Mouse (Mus musculus) layer of hippocampus, postnatal 14 days (tissue): ENCODE results near the gene Prex1. TPM values are rescaled to one million over a fixed set of nuclear protein-coding genes. Genes with fewer than 3 reads are reported as not detected.

Source experiments
- DNase-seq, 2 experiments: peaks; one replicate each; pipeline ENCODE4 v3.0.0; 2021 to 2022; ENCODE audit warnings: low spot score in 2 of 2, mixed read lengths in 1 of 2
- total RNA-seq, 2 experiments: library from RNA; stranded (reverse); gene quantifications; 2 replicates each; pipeline ENCODE4 v1.2.3; 2021

Prex1 gene
- total RNA-seq, 2 experiments from 2014 or later: 88.0 to 89.3 TPM

DNA sequence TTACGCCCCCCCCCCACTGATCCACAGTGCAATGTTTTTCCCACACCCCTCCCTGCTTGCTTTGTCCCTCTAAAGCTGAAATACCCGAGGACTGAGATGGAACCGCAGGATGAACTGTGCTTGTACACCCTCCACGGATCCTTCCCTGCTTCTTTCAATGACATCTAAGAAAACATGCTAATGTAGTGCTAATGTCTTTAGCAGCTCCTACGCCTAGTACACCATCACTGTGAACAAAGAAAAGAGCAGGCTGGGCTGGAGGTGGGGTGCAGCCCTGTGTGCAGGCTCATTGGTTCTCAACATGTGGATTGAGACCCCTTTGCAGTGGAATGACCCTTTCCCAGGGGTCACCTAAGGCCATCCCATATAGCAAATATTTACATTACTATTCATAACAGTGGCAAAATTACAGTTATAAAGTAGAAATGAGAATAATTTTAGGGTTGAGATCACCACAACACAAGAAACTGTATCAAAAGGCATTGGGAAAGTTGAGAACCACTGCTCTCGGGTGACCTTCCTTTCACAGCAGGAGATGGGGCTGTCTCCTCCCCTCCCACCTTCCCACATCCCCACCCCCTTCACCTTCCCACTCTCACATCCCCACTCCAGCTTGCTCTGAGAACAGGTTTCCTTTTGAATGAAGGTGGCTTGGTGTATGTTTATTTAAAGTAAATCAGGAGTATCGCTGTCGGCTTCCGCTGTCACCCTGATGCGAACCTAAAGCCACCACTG lies 190.3 kb downstream of the Prex1 start:
- no peak for DNase-seq

DNA sequence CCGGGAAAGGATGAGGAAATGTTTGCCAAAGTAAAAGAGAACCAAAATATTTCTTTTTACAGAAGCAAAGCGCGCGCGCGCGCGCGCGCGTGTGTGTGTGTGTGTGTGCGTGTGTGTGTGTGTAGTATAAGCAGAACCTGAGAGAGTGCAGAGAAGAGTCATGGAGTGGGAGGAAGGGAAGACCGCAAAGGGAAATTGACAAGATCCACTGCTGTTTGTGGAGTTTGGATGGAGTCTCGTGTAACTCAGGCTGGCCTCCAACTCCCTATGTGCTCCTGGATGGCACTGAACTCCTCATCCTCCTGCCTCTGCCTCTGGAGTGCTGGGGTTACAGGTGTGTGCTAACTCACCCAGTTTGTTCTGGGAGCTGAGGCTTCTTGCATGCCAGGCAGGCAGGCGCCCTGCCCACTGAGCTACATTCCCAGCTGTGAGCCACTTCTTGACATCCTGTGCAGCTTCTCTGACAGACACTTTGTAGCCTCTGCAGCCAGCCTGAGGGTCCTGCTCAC lies 191.0 kb downstream of the Prex1 start:
- DNase-seq: no peak

DNA sequence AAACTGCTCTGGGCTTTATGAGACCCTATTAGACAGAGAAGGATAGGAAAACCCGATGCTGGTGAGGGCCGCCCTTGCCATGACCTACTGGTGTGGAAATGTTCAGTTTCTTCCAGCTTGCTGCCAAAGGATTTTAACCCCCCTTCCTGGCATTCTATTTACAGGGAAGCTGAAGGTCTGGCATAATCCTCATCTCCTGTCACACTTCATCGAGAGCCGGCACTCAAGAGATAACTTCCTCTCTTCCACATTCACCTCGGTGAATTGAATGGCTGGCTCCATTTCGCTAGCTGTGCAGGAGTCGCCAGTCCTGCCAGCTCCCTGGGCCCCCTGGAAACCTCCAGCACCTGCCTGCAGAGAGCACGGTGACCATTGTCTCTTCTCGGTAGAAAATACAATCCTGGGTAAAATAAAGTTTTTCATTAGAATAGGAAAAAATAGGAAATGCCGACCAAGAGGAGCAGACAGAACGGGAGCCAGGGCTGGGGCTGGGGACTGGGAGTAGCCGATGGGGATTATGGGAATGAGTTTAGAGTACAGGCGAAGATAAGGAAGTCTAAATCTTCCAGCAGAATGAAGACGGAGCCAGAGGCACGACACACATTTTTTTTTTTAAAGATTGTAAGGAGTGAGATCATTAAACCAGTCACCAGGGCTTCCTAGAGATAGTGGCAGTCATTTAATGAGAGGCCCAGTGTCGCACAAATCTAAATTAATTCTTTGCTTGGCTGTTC lies 191.6 kb downstream of the Prex1 start:
- DNase-seq: no peak

DNA sequence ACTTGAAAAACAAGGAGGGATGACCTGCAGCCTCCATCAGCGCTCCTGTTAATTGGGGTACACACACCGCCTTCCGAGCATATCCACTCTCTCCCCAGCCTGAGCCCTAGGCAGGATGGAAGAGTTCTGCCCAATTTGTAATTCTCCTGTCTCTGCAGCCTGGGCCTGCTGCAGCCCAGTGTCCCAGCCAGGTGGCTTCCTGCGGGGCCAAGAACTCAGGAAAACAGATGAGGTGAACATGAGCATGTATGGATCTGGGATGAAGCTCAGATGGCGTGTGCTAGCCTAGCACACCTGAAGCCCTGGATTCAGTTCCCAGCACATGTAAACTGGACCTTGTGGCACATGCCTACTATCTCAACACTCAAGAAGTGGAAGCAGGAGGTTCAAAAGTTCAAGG lies 192.2 kb downstream of the Prex1 start:
- no peak for DNase-seq

DNA sequence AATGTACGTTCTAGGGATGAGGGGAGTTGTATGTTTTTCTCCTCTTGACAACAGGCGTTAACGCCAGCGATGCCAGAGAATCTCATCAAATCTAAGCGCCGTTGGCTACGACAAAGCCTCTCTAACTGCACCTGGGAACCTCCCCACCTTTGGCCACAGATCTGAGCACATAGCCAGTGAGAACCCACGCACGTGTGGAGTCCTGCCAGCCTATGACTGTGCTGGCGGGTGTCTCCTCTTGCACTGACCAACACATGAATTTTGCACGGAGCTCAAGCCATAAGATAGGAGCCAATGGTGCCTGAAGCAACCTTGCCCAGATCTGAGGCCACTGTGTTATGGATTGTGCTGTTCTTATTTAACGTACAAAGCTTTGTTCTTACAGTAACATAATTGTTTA lies 193.1 kb downstream of the Prex1 start:
- DNase-seq: no peak

DNA sequence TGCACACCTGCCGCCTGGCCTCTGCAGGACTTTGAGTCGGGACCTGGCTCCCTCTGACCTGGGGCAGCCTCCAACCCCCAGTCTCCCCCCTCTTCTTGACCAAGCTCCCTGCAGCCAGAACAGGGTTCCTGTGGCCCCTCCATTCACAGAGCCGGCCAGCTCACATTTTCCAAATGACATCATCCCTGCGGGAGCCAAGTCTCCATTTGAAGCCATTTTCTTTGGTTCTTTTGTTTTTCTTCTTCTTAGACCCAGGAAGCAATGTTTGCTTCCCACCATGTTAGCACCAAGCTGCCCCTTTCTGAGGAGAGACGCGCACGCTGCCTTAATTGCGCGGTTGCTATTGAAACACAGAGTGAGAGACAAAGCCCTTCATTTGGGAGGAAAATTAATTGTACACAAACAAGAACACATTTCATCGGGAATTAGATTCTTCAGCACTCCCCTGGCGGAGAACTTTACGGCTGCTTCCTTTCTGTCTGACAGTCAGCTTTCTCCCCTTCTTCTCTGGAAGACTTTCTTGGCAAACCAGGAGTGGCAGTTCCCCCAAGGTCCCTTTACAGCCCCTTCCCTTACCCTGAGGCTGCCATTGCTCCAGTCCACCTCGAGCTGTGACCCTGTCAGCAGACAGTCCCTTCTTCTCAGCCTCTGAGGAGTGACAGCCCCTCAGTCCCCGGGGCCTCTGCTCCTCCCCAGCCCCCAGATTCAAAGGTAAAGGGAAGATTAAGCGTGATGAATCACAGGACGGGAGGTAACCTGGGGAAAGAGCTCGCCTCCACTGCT lies 196.0 kb downstream of the Prex1 start:
- DNase-seq: peak; percentile 40 to 54

DNA sequence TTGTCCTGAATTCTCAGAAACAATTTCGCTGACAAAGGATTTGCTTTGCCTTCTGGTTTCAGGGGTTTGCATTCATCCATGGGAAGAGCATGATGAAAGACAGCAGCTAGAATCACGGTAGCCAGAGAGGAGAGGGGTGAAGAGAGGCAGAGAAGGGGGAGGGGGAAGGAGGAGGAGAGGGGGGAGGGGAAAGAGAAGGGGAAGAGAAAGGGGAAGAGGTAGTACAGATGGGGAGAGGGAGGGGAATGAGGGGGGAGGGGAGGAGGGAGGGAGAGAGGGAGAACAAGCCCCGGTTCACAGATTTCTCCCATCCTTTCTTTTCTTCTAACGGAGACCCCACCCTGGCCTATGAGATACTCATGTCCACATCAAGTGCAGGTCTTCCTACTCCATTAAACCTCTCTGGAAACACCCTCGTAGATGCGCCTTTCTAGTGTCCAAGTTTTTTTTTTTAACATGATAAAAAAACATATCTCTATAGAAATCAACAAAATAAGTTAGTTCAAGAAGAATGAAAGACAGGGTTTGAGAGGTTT lies 196.7 kb downstream of the Prex1 start:
- DNase-seq: no peak

Other genes with a start within 250 kb of the Prex1 start
- gene Trp53rkb, start 78.7 kb upstream of the Prex1 start, total RNA-seq: 1 to 10 TPM; 5.2 to 6.7 TPM
- 10 to 100 TPM; 44.5 to 46.0 TPM for gene Arfgef2, start 91.8 kb upstream of the Prex1 start, total RNA-seq
- 10 to 100 TPM; 51.0 to 56.1 TPM for gene Cse1l, start 192.2 kb upstream of the Prex1 start, total RNA-seq